Mouse (Mus musculus) G1E-ER4 (cell line): ENCODE data around the gene Ropn1l. TPM values are rescaled to one million over a fixed set of nuclear protein-coding genes. Genes with fewer than 3 reads are reported as not detected.

Experiments used
- GATA1 ChIP-seq: IDR thresholded peaks from one replicate; pipeline ENCODE4 v1.8.0; 2012; ENCODE audit warnings: low read length, inconsistent platforms
- polyA plus RNA-seq: library from polyadenylated mRNA; stranded (reverse); fragments of >175 nt; gene quantifications from 2 replicates; pipeline ENCODE4 v1.2.3, GENCODE M21; 2012

Gene Ropn1l
- polyA plus RNA-seq, 1 experiment, result 1.0 TPM

- no peak for TF ChIP-seq GATA1
Measured at GRCm38 (mm10) chr15:31422649-31423369, 30.7 kb downstream of the Ropn1l start.

GRCm38 (mm10) chr15:31419037-31419436 lies 34.5 kb downstream of the Ropn1l start:
- no peak for TF ChIP-seq GATA1

GRCm38 (mm10) chr15:31418686-31419024 lies 34.9 kb downstream of the Ropn1l start:
- no peak for TF ChIP-seq GATA1

GRCm38 (mm10) chr15:31417796-31418685 lies 35.5 kb downstream of the Ropn1l start:
- TF ChIP-seq GATA1, result no peak

DNA sequence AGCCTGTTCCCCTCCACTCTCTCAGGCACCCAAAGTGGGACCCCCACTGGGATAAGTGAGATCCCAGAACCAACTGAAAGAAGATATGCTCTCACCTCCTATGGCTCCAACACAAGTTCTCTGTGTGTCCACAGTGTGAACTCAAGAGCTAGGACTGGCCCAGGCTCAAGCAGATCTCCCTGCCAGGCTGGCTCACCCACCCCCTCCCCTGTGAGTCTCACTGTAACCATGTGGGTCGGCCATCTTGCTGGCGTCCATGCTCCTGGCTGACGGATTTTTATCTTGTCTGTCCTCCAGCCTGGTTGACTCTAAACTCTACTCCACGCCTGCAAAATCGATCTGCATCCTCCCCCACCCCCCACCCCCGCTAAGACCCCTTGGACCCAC lies 36.1 kb downstream of the Ropn1l start:
- no peak for TF ChIP-seq GATA1

DNA sequence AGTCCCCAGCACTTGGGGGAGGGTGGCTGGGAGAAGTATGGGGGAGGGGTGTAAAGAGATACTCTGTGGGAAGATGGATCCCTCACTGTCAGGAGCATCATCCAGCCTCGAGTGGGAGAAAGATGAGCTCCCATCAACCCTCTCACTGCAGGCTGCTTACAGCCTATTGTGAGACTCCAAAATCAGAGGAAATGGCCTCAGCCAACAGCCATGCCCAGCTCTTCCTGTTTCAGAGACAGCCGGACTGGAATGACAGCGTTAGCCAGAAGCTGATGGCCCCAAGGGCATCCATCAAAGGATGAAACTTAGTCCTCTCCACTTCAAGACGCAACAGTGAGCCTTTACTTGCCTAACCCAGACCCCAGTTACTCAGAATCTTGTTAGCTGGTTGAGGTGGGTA lies 38.4 kb downstream of the Ropn1l start:
- no peak for TF ChIP-seq GATA1

DNA sequence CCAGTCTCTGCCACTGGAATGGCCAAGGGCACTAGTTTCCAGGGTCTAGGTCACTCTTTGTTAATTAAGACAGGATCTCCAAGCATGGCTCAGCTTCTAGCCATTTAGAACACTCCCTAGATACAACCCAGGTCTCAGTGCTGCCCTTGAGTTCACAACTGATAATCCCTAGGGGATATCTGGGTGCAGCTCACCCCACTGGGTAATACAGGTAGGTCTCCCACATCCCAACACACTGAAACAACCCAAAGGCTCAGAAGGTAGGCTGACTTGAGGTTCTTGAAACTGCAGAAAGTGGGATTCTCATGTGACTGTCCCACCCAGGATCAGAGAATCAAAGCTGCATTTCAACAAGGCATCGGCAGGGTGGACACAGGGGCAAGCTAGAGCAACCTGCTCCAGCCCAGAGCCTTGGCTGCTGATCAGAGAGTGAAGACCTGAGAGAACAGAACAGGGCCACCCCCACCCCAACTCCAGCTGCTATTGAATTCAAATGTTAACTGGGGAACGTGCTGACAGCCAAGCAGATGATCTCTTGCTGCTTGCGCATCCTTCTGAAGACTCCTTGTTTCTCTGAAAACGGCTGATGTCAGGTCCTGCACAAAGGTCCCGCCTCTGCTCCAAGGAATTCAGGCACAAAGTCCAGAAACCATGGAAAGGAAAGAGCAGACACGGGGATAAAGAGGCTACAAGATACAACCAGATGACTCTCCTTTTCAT lies 39.2 kb downstream of the Ropn1l start:
- no peak for TF ChIP-seq GATA1

DNA sequence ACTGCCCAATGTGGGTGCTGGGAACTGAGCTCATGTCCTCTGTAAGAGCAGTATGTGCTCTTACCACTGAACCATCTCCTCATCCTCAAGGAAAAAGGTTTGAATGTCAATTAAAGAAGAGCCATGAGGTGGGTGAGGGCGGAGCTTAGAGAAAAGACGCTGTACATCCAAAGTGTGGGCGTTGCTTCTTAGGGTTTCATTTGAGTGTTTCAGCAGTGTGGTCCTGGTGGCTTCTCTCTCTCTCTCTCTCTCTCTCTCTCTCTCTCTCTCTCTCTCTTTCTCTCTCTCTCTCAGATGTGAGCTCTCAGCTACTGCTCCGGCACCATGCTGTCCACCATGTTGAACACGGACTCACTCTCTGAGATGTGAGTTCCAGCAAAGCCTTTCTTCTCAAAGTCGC lies 39.9 kb downstream of the Ropn1l start:
- no peak for TF ChIP-seq GATA1

DNA sequence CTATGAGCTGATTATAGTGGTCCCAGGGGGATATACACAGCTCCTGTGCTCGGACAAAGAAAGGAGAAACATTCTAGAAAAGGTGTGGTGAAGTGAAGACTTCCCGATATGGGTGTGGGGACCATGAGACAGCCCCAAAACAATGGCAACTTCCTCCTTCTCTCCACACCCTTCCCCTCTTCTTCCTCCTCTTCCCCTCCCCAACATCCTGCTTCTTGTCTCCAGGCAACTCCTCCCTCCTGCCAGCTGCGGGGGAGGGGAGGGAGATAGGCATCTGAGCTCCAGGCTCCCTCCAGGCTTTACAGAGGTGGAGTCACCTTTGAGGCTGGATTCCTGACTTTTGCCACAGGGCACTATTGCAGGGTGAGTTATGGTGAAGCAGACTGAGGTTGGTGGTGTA lies 40.6 kb downstream of the Ropn1l start:
- no peak for TF ChIP-seq GATA1

GRCm38 (mm10) chr15:31412436-31412835 lies 41.1 kb downstream of the Ropn1l start:
- no peak for TF ChIP-seq GATA1

DNA sequence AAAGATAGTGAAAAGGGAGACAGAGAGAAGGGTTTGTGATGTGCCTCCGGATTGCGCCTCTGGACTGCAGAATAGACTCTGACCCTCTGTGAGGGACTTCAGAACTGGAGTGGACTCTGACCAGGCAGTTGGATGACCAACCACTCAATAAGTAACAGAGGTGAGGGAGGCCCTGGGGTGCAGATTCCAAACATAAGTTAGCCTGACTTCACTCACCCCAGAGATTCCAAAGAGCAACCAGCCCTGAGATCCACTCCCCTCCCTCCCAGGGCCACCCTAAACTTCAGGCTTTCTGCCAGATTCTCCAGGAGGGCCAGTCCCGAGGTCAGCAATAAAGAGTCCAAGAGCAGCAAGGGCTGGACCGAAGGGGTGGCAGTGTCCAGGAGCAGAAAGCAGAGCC lies 46.0 kb downstream of the Ropn1l start:
- no peak for TF ChIP-seq GATA1

- TF ChIP-seq GATA1, result no peak
Measured at GRCm38 (mm10) chr15:31406881-31407280, 46.7 kb downstream of the Ropn1l start.

DNA sequence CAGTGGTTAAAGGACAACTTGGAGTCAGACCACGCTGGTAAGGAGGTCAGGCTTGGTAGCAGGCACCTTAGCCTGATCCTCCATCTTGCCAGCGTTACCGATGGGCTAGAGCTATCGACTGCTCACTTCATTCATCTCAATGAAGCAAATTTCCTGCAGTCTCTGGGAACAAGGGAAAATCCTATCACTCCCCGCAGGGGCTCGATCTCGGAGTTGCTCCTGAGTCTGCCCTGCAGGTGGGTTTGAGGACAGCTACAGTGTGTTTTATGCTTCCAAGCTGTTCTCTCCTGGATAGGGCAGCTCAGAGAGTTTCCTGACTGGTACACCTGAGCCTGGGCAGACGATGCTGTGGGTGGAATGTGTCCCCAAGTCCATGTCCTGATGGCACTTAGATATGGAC lies 49.2 kb downstream of the Ropn1l start:
- TF ChIP-seq GATA1, result no peak

GRCm38 (mm10) chr15:31402200-31402892 lies 51.2 kb downstream of the Ropn1l start:
- no peak for TF ChIP-seq GATA1

GRCm38 (mm10) chr15:31400974-31401373 lies 52.6 kb downstream of the Ropn1l start:
- no peak for TF ChIP-seq GATA1

DNA sequence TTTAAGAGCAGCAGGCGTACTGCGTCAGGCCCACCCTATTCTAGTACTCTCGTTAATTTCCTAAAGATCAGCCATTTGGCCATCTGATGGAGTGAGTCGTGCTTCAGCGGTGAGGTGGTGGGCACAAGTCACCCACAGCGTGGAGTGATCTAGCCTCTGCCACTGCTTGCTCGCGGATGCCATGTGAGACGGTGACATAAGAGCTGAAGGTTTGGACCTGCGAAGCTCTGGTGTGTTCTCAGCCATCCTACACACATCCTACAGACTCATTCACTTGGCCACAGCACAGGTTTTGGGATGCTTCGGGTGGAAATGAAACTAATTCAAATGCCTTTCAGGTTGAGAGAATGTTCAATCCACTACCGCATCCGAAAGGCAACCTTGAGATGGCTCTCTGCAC lies 54.8 kb downstream of the Ropn1l start:
- no peak for TF ChIP-seq GATA1

DNA sequence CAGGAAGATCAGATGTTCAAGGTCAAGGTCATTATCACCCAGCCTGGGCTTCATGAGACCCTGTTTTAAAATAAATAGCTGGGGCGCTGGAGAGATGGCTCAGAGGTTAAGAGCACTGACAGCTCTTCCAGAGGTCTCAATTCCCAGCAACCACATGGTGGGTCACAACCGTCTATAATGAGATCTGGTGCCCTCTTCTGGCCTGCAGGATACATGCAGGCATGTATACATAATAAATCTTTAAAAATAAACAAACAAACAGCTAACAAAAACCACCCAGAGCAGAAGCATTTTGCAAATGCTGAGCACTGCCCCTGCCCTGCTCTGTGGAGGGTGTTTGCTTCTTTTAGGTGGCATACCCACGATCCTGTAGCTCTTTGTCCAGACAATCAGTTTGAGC lies 56.2 kb downstream of the Ropn1l start:
- TF ChIP-seq GATA1, result no peak
